Mouse (Mus musculus) hindbrain, embryonic 11.5 days (tissue): Measurements from ENCODE around the gene Polq. TPM values are rescaled to one million over a fixed set of nuclear protein-coding genes. Genes with fewer than 3 reads are reported as not detected.

ENCODE experiments used
- ATAC-seq: fragments of 200-750 bp; cut with Nextera tagmentation; 2 replicates; pipeline ENCODE4 v1.8.0; 2017; ENCODE audit warnings: mild to moderate bottlenecking, moderate TSS enrichment, moderate library complexity; ENCODE audit not compliant: low FRiP score
- DNase-seq: peaks from one replicate; pipeline ENCODE4 v3.0.0-alpha.2; 2015; ENCODE audit warnings: low spot score
- H3K27ac ChIP-seq: fragments of 300-500 bp; sonication (generic); 2 replicates; pipeline ENCODE4 v1.5.1; 2014; ENCODE audit warnings: mild to moderate bottlenecking, low read depth, low read length
- H3K27me3 ChIP-seq: fragments of 300-500 bp; sonication (generic); 2 replicates; pipeline ENCODE4 v1.6.1; 2014; ENCODE audit warnings: mild to moderate bottlenecking, low read length, moderate library complexity, mixed read lengths; ENCODE audit not compliant: control insufficient read depth, insufficient read depth
- H3K36me3 ChIP-seq: fragments of 300-500 bp; sonication (generic); 2 replicates; pipeline ENCODE4 v1.6.1; 2014; ENCODE audit warnings: mild to moderate bottlenecking, low read length, moderate library complexity, mixed read lengths; ENCODE audit not compliant: control insufficient read depth, insufficient read depth
- H3K4me1 ChIP-seq: fragments of 300-500 bp; sonication (generic); replicated peaks from 2 replicates; pipeline ENCODE4 v1.6.1; 2014; ENCODE audit warnings: low read length, mixed read lengths; ENCODE audit not compliant: control insufficient read depth, insufficient read depth
- H3K4me2 ChIP-seq: fragments of 300-500 bp; sonication (generic); replicated peaks from 2 replicates; pipeline ENCODE4 v1.6.1; 2014; ENCODE audit warnings: mild to moderate bottlenecking, low read depth, low read length
- H3K4me3 ChIP-seq: fragments of 300-500 bp; sonication (generic); 2 replicates; pipeline ENCODE4 v1.5.1; 2014; ENCODE audit warnings: low read depth, low read length
- H3K9ac ChIP-seq: fragments of 300-500 bp; sonication (generic); 2 replicates; pipeline ENCODE4 v1.6.1; 2014; ENCODE audit warnings: low read depth, low read length
- H3K9me3 ChIP-seq: fragments of 300-500 bp; sonication (generic); 2 replicates; pipeline ENCODE4 v1.6.1; 2016; ENCODE audit warnings: low read length; ENCODE audit not compliant: control insufficient read depth
- WGBS: fragments of 180-500 bp; shearing (Covaris S2); extraction: QIAGEN DNeasy Blood & Tissue Kit; methylation state at CpG from one replicate; pipeline ENCODE4 v1.1.7; 2014; 5-methylcytosine and 5-hydroxymethylcytosine counted together
- polyA plus RNA-seq: library from polyadenylated mRNA; unstranded; fragments of >200 nt; fragmentation: Nextera tagmentation; extraction: Ambion mirVana; gene quantifications from 2 replicates; pipeline ENCODE4 v1.2.1, GENCODE M21; 2014

Gene Polq
- polyA plus RNA-seq, 1 experiment from 2014 or later: 11.8 TPM

DNA sequence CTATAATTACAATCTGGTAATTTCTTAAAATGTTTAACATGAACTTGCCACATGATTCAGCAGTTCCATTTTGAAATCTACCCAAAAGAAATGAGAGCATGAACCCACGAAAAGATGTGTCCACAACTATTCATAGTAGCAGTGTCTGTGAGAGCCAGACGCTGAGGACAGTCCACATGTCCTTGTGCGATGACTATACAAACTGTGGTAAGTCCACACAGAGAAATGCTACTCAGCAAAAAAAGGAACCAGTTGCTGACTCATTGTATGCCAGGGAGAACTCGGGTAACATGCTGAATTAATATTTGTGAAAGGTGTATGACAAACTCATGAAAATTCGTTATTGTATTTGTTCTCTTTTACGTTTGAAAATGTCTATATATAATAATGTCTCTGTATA is 13.9 kb upstream of the Polq start:
- Histone ChIP-seq H3K4me3 (no peak overlapping the region), H3K9me3 (no peaks in the 10 kb centered on the region), H3K27me3 (no peaks in the 10 kb centered on the region), H3K27ac (no peak overlapping the region), H3K36me3 (no peaks in the 10 kb centered on the region), H3K9ac (no peak overlapping the region), H3K4me1 (no peaks in the 10 kb centered on the region), H3K4me2 (no peak overlapping the region)
- WGBS: 84% methylated on average over 6 of the region's 6 CpGs
- ATAC-seq (no peak), DNase-seq (no peak)

DNA sequence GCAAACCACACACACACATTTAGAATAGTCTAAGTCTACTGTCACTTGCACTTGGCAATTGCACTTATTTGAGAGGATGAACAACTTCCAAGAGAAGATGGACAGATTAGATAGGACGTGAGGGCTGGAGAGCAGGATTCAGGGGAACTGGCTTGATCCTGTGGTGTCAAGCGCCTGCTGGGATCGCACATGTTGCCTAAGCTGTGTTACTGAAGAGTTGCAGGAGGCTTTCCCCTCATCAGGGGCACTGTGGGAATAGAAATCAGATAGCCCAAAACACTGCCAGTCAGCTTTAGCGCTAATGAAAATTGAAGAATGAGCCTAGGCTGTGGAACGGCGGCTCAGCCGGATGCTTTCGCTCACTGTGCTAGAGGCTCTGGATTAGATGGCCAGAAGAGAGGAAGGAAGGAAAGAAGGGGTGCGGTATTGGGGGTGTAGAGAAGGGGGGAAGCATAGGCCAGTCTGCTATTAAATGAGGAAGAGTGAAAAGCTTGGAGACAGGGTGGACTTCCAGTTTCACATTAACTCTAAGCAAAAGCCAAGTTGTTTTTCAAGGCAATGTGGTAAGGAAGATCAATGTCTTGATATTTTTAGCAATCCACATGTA is 12.1 kb upstream of the Polq start:
- Histone ChIP-seq H3K4me2 (no peak overlapping the region), H3K27me3 (no peaks in the 10 kb centered on the region), H3K27ac (no peak overlapping the region), H3K36me3 (no peaks in the 10 kb centered on the region), H3K4me3 (no peak overlapping the region), H3K9me3 (no peaks in the 10 kb centered on the region), H3K4me1 (no peaks in the 10 kb centered on the region), H3K9ac (no peak overlapping the region)
- WGBS: 74% methylated on average over 9 of the region's 9 CpGs
- no peak for ATAC-seq
- DNase-seq: no peak

DNA sequence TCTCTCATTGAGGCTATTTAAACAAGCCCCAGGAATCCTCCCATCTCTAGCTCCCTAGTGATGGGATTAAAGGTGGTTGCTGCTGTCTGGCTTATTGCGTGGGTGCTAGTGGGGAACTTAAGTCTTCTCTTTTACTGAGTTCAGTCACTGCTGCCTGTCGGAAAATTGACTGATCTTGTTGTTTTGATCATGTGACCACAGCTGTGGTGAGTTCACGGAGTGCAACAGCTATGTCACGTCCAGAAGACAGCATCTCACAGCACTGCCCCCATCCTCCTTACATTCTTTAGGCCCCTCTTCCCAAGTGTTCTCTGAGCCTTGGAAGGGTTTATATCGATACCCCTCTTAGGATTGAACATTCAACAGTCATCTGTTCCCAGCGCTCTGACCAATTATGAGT is 2.3 kb upstream of the Polq start:
- 65% methylated on average over 6 of the region's 6 CpGs for WGBS
- no peaks in the 10 kb centered on the region for H3K36me3 ChIP-seq
- H3K4me2 ChIP-seq: no peak overlapping the region
- H3K27ac ChIP-seq: no peak overlapping the region
- no peaks in the 10 kb centered on the region for H3K4me1 ChIP-seq
- no peaks in the 10 kb centered on the region for H3K27me3 ChIP-seq
- H3K9me3 ChIP-seq: no peaks in the 10 kb centered on the region
- no peak overlapping the region for H3K9ac ChIP-seq
- DNase-seq: no peak
- H3K4me3 ChIP-seq: no peak overlapping the region
- ATAC-seq: no peak

DNA sequence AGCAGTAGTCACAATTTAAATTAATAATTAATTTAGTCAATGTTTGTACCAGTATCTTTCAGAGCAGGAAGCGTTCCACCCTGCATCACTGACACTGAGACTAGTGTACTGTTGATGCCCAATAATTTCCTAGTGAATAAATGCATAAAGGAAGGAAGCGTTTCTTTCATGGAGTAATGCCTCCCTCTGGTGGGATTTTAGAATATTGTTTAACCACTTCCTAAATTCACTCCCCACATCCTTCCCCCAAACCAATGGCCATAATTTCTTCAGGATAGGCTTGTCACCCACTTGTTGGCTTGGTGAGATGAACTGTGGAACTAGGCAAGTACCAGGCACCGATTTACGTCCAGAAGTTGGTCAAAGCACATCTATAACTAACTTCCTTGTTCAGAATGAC is 1.2 kb upstream of the Polq start:
- peak; percentile 50; the same call in 1 of the 2 replicates for ATAC-seq
- Histone ChIP-seq H3K27me3 (no peaks in the 10 kb centered on the region), H3K4me1 (no peaks in the 10 kb centered on the region), H3K27ac (no peak overlapping the region), H3K36me3 (no peaks in the 10 kb centered on the region), H3K9me3 (no peaks in the 10 kb centered on the region), H3K4me2 (no peak overlapping the region), H3K4me3 (no peak overlapping the region), H3K9ac (no peak overlapping the region)
- WGBS: 70% methylated on average over 4 of the region's 4 CpGs
- DNase-seq: peak; percentile 69

DNA sequence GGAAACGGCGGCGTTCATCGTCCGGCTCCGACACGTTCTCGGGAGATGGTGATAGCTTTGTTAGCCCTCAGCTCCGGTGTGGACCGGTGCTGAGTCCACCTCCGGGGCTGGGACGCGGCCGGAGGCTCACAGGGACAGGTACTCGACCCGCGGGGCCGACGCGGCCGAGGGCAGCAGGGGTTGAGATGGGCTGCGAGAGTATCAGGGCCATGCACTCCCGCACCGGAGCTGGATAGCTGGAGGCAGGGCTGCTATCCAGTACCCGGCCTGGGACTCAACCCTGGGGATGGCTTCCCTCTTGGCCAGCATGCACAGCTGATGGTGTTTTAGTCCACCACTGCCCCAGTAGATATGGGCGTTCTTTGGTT is 320 bp downstream of the Polq start:
- H3K9ac ChIP-seq: peak overlapping the region; percentile 61
- peak overlapping the region; percentile 56 for H3K4me3 ChIP-seq
- H3K27ac ChIP-seq: no peak overlapping the region
- H3K36me3 ChIP-seq: no peaks in the 10 kb centered on the region
- DNase-seq (no peak), ATAC-seq (peak; percentile 67)
- no peaks in the 10 kb centered on the region for H3K4me1 ChIP-seq
- H3K9me3 ChIP-seq: no peaks in the 10 kb centered on the region
- under 1% methylated on average over 26 of the region's 26 CpGs for whole genome bisulfite sequencing
- no peaks in the 10 kb centered on the region for H3K27me3 ChIP-seq
- H3K4me2 ChIP-seq: peak overlapping the region; percentile 67

DNA sequence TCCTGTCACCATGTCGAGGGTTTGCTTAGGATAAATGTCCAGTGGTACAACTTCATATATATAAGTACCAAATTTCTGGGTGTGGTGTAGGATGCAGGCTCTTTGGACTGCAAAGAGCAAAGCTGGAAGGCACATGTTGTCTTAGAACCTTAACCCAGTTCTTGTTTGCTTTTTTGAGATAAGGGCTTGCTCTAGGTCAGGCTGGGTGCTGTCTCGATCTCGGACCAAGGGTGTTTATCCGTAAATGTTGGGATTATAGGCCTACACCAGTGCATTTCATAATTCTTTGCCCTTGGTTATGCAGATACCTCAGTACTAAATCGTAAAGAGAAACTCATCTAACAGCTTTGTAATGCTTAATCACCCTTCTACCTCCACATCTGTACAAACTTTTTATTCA is 750 bp downstream of the Polq start:
- no peaks in the 10 kb centered on the region for H3K9me3 ChIP-seq
- H3K4me1 ChIP-seq: no peaks in the 10 kb centered on the region
- ATAC-seq: no peak; the same call in 1 of the 2 replicates
- no peak for DNase-seq
- 66% methylated on average over 5 of the region's 5 CpGs for WGBS
- H3K9ac ChIP-seq: peak overlapping the region; percentile 61
- no peak overlapping the region for H3K27ac ChIP-seq
- H3K36me3 ChIP-seq: no peaks in the 10 kb centered on the region
- peak overlapping the region; percentile 56 for H3K4me3 ChIP-seq
- H3K27me3 ChIP-seq: no peaks in the 10 kb centered on the region
- H3K4me2 ChIP-seq: peak overlapping the region; percentile 67

DNA sequence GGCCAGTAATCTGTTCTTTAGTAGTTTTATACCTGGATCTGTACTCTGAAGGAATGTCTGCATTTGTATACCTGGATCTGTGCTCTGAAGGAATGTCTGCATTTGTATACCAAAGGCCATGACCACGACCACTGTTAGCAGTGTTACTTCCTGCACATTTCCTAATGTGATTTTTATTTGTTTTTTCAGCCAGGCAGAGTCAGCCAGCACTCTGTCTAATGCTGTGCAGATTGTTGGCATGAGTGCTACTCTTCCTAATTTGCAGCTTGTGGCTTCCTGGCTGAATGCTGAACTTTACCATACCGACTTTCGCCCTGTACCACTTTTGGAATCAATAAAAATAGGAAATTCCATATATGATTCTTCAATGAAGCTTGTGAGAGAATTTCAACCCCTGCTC is 16.0 kb downstream of the Polq start:
- no peak overlapping the region for H3K27ac ChIP-seq
- H3K9ac ChIP-seq: no peak overlapping the region
- no peak overlapping the region for H3K4me2 ChIP-seq
- H3K9me3 ChIP-seq: no peaks in the 10 kb centered on the region
- DNase-seq (no peak), ATAC-seq (no peak)
- WGBS: 82% methylated on average over 3 of the region's 3 CpGs
- H3K27me3 ChIP-seq: no peaks in the 10 kb centered on the region
- H3K4me1 ChIP-seq: no peaks in the 10 kb centered on the region
- no peaks in the 10 kb centered on the region for H3K36me3 ChIP-seq
- H3K4me3 ChIP-seq: no peak overlapping the region

DNA sequence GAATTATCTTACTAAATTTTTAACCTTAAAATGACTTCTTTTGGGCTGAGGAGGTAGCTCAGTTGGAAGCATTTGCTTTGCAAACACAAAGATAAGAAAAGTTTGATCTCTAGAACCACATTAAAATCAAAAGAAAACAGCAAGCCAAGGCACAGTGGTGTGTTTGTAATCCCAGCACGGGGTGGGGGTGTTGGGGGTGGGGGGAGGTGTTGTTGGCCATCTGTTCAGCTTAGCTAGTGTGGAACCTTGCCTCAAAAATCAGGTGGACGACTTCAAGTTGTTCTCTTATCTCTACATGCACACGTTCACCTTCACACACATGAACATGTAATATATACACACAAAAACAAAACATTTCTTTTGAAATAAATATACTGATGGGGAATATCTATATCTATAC is 20.4 kb downstream of the Polq start:
- Histone ChIP-seq H3K4me3 (no peak overlapping the region), H3K36me3 (no peaks in the 10 kb centered on the region), H3K4me1 (no peaks in the 10 kb centered on the region), H3K9me3 (no peaks in the 10 kb centered on the region), H3K27ac (no peak overlapping the region), H3K9ac (no peak overlapping the region), H3K27me3 (no peaks in the 10 kb centered on the region), H3K4me2 (no peak overlapping the region)
- no peak for ATAC-seq
- DNase-seq: no peak
- 69% methylated on average over 3 of the region's 3 CpGs for WGBS

DNA sequence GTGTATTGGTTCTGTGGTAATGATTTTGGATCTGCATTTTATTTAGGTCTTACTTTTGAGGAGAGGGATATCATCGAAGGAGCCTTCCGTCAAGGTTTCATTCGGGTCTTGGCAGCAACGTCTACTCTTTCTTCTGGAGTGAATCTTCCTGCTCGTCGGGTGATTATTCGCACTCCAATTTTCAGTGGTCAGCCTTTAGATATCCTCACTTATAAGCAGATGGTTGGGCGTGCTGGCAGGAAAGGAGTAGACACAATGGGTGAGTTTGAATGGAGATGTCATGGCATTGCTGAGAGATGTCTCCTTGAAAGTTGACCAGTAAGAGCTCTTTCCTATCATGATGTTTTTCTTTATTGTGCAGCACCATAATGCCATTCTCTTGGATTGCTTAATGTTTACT is 23.2 kb downstream of the Polq start:
- Histone ChIP-seq H3K4me1 (no peaks in the 10 kb centered on the region), H3K9ac (no peak overlapping the region), H3K27ac (no peak overlapping the region), H3K9me3 (no peaks in the 10 kb centered on the region), H3K4me3 (no peak overlapping the region), H3K27me3 (no peaks in the 10 kb centered on the region), H3K36me3 (no peaks in the 10 kb centered on the region), H3K4me2 (no peak overlapping the region)
- ATAC-seq (no peak), DNase-seq (no peak)
- WGBS: 96% methylated on average over 8 of the region's 8 CpGs
